Mouse (Mus musculus): ENCODE results near the gene Pnpla8. TPM values are rescaled to one million over a fixed set of nuclear protein-coding genes. Genes with fewer than 3 reads are reported as not detected.
A peak's percentile ranks its signal among the peaks of the same experiment; 100 is the strongest.

Pnpla8 gene
- polyA plus RNA-seq, 1 experiment = 4.6 TPM

DNA sequence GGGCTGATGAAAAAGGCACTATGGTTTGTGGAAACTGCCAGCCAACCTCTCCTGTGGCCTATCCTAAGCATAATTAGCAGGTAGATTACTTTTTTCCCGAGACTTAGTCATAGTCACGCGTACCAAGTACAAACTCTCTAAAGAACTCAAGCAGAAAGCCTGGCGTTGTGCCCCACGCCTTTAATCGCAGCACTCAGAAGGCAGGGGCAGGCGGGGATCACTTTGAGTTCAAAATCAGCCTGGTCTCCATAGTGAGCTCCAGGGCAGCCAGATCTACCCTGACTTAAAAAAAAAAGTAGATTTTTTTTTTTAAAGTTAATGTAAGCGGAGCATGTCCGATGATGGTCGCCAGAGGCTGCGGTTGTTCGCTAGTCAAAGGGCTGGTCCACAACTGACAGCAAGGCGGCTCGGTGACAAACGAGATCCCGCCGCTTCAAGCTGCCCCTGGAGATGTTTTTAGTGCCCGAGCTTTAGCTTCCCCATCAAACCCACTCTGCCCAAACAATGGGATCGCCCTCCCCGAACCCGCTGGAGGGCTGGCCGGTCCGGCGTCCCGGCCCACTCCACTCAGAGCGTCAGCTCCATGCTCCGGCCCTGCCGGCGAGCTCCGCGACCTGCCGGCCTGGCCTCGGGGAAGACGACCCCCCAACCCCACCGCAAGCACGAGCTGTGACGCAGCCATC is 11.9 kb upstream of the Pnpla8 start:
- TF ChIP-seq MYOD1 (IDR thresholded peaks at IDR 0.05; ENCODE audit: control insufficient read depth, insufficient read length, low read depth) (no peak), CTCF (IDR thresholded peaks at IDR 0.05; ENCODE audit: control insufficient read depth, insufficient read depth, insufficient read length) (no peak), CEBPB (IDR thresholded peaks at IDR 0.05; ENCODE audit: low read depth) (no peak), MYOG (IDR thresholded peaks at IDR 0.05; ENCODE audit: control insufficient read depth, extremely low read depth, insufficient read length) (no peak)
- Histone ChIP-seq H3K79me2 (ENCODE audit: control insufficient read depth, insufficient read depth) (peaks cover 10% of the 10 kb centered on the region), H3K36me3 (ENCODE audit: control insufficient read depth, insufficient read depth) (peaks cover 8% of the 10 kb centered on the region), H3K4me3 (ENCODE audit: insufficient read depth, poor library complexity, severe bottlenecking) (peak overlapping the region; percentile 69), H3K79me3 (ENCODE audit: low read depth) (peaks cover 3% of the 10 kb centered on the region), H3K27me3 (ENCODE audit: control insufficient read depth, insufficient read depth, insufficient read length) (no peaks in the 10 kb centered on the region), H3ac (ENCODE audit: control insufficient read depth, insufficient read length, low read depth) (peak overlapping the region; percentile 77)

DNA sequence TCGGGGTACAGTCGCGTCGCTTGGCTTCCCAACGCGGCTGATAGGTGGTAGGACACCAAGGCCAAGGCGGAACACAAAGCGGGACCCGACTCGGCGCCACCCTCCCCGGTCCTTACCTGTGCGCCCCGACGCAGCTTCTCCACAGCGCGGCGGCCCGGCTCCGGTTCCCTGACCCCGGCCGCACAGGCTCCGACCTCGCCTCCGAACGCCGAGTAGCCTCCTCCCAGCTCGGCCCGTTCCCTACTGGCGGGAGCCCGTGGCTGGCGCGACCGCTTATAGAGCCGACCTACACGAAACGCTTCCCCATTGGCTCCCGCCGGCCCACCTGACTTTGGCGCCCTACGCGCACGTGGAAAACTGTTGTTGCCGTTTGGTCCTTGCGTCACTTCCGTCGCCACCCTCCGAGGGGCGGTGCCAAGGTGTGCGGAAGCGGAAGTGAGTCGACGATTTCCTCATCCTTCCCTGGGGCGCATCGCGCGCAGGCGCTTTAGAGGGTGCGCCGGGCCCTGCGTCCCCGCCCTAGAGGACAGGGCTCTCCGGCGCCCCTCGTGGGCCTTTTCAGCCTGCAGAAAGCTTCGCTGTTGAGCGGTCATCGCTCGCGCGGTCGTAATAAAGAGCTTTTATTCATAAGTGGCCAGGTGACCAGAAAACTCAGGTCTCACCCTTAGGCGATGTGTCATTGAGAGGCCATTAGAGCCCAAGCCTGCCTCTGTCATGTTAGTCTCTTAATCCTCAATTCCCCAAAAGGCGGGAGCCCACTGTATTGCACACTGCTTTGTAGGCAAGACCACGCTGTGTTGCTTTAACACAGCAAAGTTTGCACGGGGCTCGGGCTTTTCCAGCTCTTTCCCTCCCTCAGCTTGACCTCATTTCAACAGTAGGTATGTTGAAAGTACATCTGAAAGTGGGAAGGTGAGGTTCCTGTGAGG is 11.1 kb upstream of the Pnpla8 start, which contains the start of gene Dnajb9:
Gene Dnajb9, minus strand, starts transcription at position 503 of the 929 bp plus-strand sequence.
- peaks cover 8% of the 10 kb centered on the region for H3K36me3 ChIP-seq (ENCODE audit: control insufficient read depth, insufficient read depth)
- H3K4me3 ChIP-seq (ENCODE audit: insufficient read depth, poor library complexity, severe bottlenecking) = peak within 1 kb of the TSS; percentile 69
- peaks cover 3% of the 10 kb centered on the region for H3K79me3 ChIP-seq (ENCODE audit: low read depth)
- H3K79me2 ChIP-seq (ENCODE audit: control insufficient read depth, insufficient read depth) = peaks cover 10% of the 10 kb centered on the region
- peak within 1 kb of the TSS; percentile 77 for H3ac ChIP-seq (ENCODE audit: control insufficient read depth, insufficient read length, low read depth)
- no peaks in the 10 kb centered on the region for H3K27me3 ChIP-seq (ENCODE audit: control insufficient read depth, insufficient read depth, insufficient read length)
- no peak for TF ChIP-seq MYOD1 (IDR thresholded peaks at IDR 0.05; ENCODE audit: control insufficient read depth, insufficient read length, low read depth)
- peak; percentile 9 for TF ChIP-seq CTCF (IDR thresholded peaks at IDR 0.05; ENCODE audit: control insufficient read depth, insufficient read depth, insufficient read length)
- TF ChIP-seq FOSL1 (IDR thresholded peaks at IDR 0.05; ENCODE audit: insufficient read depth, low read length, poor library complexity, severe bottlenecking) = no peak
- TF ChIP-seq MAX (IDR thresholded peaks at IDR 0.05) = peak; percentile 98
- no peak for TF ChIP-seq MYOG (IDR thresholded peaks at IDR 0.05; ENCODE audit: control insufficient read depth, extremely low read depth, insufficient read length)
- peak; percentile 90 for TF ChIP-seq USF1 (IDR thresholded peaks at IDR 0.05; ENCODE audit: low read depth)
- peak; percentile 38 for TF ChIP-seq CEBPB (IDR thresholded peaks at IDR 0.05; ENCODE audit: low read depth)

DNA sequence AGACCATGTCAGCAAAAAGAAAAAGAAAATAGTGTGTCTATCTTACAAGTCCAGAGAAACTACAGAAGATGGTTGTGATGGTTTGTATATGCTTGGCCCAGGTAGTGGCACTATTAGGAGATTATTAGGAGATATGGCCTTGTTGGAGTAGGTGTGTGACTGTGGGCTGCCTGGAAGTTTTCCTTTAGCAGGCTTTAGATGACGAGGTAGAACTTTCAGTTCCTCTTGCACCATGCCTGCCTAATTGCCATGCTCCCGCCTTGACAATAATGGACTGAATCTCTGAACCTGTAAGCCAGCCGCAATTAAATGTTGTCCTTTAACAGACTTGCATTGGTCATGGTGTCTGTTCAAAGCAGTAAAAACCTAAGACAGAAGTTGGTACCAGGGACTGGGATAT is 9.6 kb upstream of the Pnpla8 start:
- Histone ChIP-seq H3K79me3 (ENCODE audit: low read depth) (peaks cover 3% of the 10 kb centered on the region), H3K79me2 (ENCODE audit: control insufficient read depth, insufficient read depth) (peaks cover 10% of the 10 kb centered on the region), H3K27me3 (ENCODE audit: control insufficient read depth, insufficient read depth, insufficient read length) (no peaks in the 10 kb centered on the region), H3ac (ENCODE audit: control insufficient read depth, insufficient read length, low read depth) (no peak overlapping the region), H3K4me3 (ENCODE audit: insufficient read depth, poor library complexity, severe bottlenecking) (no peak overlapping the region), H3K36me3 (ENCODE audit: control insufficient read depth, insufficient read depth) (no peaks in the 10 kb centered on the region)
- no peak for TF ChIP-seq MYOD1 (IDR thresholded peaks at IDR 0.05; ENCODE audit: control insufficient read depth, insufficient read length, low read depth)
- TF ChIP-seq MYOG (IDR thresholded peaks at IDR 0.05; ENCODE audit: control insufficient read depth, extremely low read depth, insufficient read length) = no peak
- TF ChIP-seq MAX (IDR thresholded peaks at IDR 0.05) = no peak
- TF ChIP-seq CEBPB (IDR thresholded peaks at IDR 0.05; ENCODE audit: low read depth) = no peak
- TF ChIP-seq FOSL1 (IDR thresholded peaks at IDR 0.05; ENCODE audit: insufficient read depth, low read length, poor library complexity, severe bottlenecking) = no peak
- TF ChIP-seq USF1 (IDR thresholded peaks at IDR 0.05; ENCODE audit: low read depth) = no peak
- no peak for TF ChIP-seq CTCF (IDR thresholded peaks at IDR 0.05; ENCODE audit: control insufficient read depth, insufficient read depth, insufficient read length)

DNA sequence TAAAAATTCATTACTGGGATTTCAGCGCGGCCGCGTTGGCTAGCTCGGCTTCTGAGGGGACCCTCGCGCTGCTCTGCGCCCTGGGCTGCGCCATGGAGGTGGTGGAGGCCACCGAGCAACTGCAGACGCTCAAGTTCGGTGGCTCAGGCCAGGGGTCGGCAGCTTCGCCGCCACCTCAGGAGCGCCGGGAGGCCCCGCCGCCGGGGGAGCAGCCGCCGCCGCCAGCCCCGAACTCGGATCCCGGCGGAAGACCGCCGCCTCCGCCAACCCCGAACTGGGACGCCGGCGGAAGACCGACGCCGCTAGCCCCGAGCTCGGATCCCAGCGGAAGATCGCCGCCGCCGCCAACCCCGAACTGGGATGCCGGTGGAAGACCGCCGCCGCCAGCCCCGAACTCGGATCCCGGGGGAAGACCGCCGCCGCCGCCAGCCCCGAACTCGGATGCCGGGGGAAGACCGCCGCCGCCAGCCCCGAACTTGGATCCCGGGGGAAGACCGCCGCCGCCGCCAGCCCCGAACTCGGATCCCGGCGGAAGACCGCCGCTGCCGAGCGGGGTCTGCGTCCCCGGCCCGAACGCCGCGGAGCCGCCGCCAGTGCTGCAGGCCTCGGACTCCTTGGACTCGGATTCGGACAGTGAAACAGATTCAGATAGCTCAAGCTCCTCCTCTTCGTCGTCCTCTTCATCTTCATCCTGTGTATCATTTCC is 634 bp downstream of the Pnpla8 start:
- Histone ChIP-seq H3K27me3 (ENCODE audit: control insufficient read depth, insufficient read depth, insufficient read length) (no peaks in the 10 kb centered on the region), H3ac (ENCODE audit: control insufficient read depth, insufficient read length, low read depth) (no peak overlapping the region), H3K79me3 (ENCODE audit: low read depth) (no peaks in the 10 kb centered on the region), H3K79me2 (ENCODE audit: control insufficient read depth, insufficient read depth) (no peaks in the 10 kb centered on the region), H3K4me3 (ENCODE audit: insufficient read depth, poor library complexity, severe bottlenecking) (no peak overlapping the region), H3K36me3 (ENCODE audit: control insufficient read depth, insufficient read depth) (no peaks in the 10 kb centered on the region)
- TF ChIP-seq USF1 (IDR thresholded peaks at IDR 0.05; ENCODE audit: low read depth) (no peak), FOSL1 (IDR thresholded peaks at IDR 0.05; ENCODE audit: insufficient read depth, low read length, poor library complexity, severe bottlenecking) (no peak), MYOG (IDR thresholded peaks at IDR 0.05; ENCODE audit: control insufficient read depth, extremely low read depth, insufficient read length) (no peak), MAX (IDR thresholded peaks at IDR 0.05) (no peak), MYOD1 (IDR thresholded peaks at IDR 0.05; ENCODE audit: control insufficient read depth, insufficient read length, low read depth) (no peak), CTCF (IDR thresholded peaks at IDR 0.05; ENCODE audit: control insufficient read depth, insufficient read depth, insufficient read length) (no peak), CEBPB (IDR thresholded peaks at IDR 0.05; ENCODE audit: low read depth) (no peak)

DNA sequence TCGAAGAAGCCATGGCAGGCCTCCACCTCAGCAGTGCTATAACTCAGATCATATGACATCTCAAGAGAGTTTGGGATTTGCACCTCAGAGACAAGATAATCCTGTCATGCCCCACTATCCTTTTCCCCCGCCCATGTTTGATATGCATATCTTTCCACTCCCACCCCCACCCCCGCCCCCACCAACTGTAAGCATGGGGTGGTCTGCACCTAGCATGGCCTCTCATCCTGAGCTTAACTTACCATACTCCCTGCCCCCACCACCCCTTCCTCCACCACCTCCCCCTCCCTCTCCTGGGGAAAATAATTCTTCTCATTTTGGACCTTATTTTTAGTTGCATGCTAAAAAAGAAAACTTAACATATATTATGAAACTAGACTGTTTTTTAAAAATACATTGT is 1.9 kb downstream of the Pnpla8 start:
- Histone ChIP-seq H3K79me2 (ENCODE audit: control insufficient read depth, insufficient read depth) (no peaks in the 10 kb centered on the region), H3K36me3 (ENCODE audit: control insufficient read depth, insufficient read depth) (no peaks in the 10 kb centered on the region), H3K4me3 (ENCODE audit: insufficient read depth, poor library complexity, severe bottlenecking) (no peak overlapping the region), H3ac (ENCODE audit: control insufficient read depth, insufficient read length, low read depth) (no peak overlapping the region), H3K79me3 (ENCODE audit: low read depth) (no peaks in the 10 kb centered on the region), H3K27me3 (ENCODE audit: control insufficient read depth, insufficient read depth, insufficient read length) (no peaks in the 10 kb centered on the region)
- no peak for TF ChIP-seq CEBPB (IDR thresholded peaks at IDR 0.05; ENCODE audit: low read depth)
